Mouse (Mus musculus): ENCODE data around the gene Vdr. TPM values are rescaled to one million over a fixed set of nuclear protein-coding genes. Genes with fewer than 3 reads are reported as not detected.

Gene Vdr
- polyA plus RNA-seq, 1 experiment from 2014 or later, result 20.6 TPM

GRCm38 (mm10) chr15:97952137-97952888 lies 41.9 kb upstream of the Vdr start:
- Histone ChIP-seq H3K4me2 (ENCODE audit: low read length) (no peak overlapping the region), H3K27ac (no peak overlapping the region), H3K4me1 (replicated peaks; ENCODE audit: insufficient read depth, low read length) (no peaks in the 10 kb centered on the region; the same call in 1 of the 2 replicates), H3K4me3 (replicated peaks; ENCODE audit: low read depth, low read length) (no peak overlapping the region), H3K36me3 (ENCODE audit: insufficient read depth, low read length) (no peaks in the 10 kb centered on the region), H3K27me3 (ENCODE audit: insufficient read depth, low read length) (no peaks in the 10 kb centered on the region), H3K9ac (ENCODE audit: low read depth, low read length) (no peak overlapping the region), H3K9me3 (replicated peaks; ENCODE audit: low read length) (no peaks in the 10 kb centered on the region)
- WGBS, result 16% methylated on average over 16 of the region's 16 CpGs
- peak; percentile 99 for TF ChIP-seq CTCF (IDR thresholded peaks at IDR 0.05; ENCODE audit: low read depth)
- DNase-seq (ENCODE audit: low spot score), result peak; percentile 83
- peak; percentile 47; the same call in 1 of the 2 replicates for ATAC-seq (replicated peaks; ENCODE audit: low FRiP score, low read depth)

GRCm38 (mm10) chr15:97950240-97950639 lies 39.8 kb upstream of the Vdr start:
- H3K27ac ChIP-seq, result no peak overlapping the region
- no peak for ATAC-seq (replicated peaks; ENCODE audit: low FRiP score, low read depth)
- no peak overlapping the region for H3K4me2 ChIP-seq (ENCODE audit: low read length)
- no peak overlapping the region for H3K4me3 ChIP-seq (replicated peaks; ENCODE audit: low read depth, low read length)
- 35% methylated on average over 7 of the region's 7 CpGs for WGBS
- no peak overlapping the region for H3K9ac ChIP-seq (ENCODE audit: low read depth, low read length)
- no peaks in the 10 kb centered on the region for H3K9me3 ChIP-seq (replicated peaks; ENCODE audit: low read length)
- no peak for TF ChIP-seq CTCF (IDR thresholded peaks at IDR 0.05; ENCODE audit: low read depth)
- peak; percentile 55 for DNase-seq (ENCODE audit: low spot score)
- H3K27me3 ChIP-seq (ENCODE audit: insufficient read depth, low read length), result no peaks in the 10 kb centered on the region
- H3K36me3 ChIP-seq (ENCODE audit: insufficient read depth, low read length), result no peaks in the 10 kb centered on the region
- H3K4me1 ChIP-seq (replicated peaks; ENCODE audit: insufficient read depth, low read length), result no peaks in the 10 kb centered on the region; the same call in 1 of the 2 replicates

- no peaks in the 10 kb centered on the region for H3K9me3 ChIP-seq (replicated peaks; ENCODE audit: low read length)
- no peak overlapping the region for H3K9ac ChIP-seq (ENCODE audit: low read depth, low read length)
- no peaks in the 10 kb centered on the region for H3K36me3 ChIP-seq (ENCODE audit: insufficient read depth, low read length)
- TF ChIP-seq CTCF (IDR thresholded peaks at IDR 0.05; ENCODE audit: low read depth), result no peak
- no peak overlapping the region for H3K4me2 ChIP-seq (ENCODE audit: low read length)
- ATAC-seq (replicated peaks; ENCODE audit: low FRiP score, low read depth), result no peak
- no peaks in the 10 kb centered on the region for H3K27me3 ChIP-seq (ENCODE audit: insufficient read depth, low read length)
- DNase-seq (ENCODE audit: low spot score), result no peak
- WGBS, result 73% methylated on average over 3 of the region's 3 CpGs
- H3K4me1 ChIP-seq (replicated peaks; ENCODE audit: insufficient read depth, low read length), result no peaks in the 10 kb centered on the region; the same call in 1 of the 2 replicates
- no peak overlapping the region for H3K4me3 ChIP-seq (replicated peaks; ENCODE audit: low read depth, low read length)
- H3K27ac ChIP-seq, result no peak overlapping the region
Observed at GRCm38 (mm10) chr15:97949706-97950105, 39.3 kb upstream of the Vdr start.

GRCm38 (mm10) chr15:97948720-97949119 lies 38.3 kb upstream of the Vdr start:
- no peaks in the 10 kb centered on the region; the same call in 1 of the 2 replicates for H3K4me1 ChIP-seq (replicated peaks; ENCODE audit: insufficient read depth, low read length)
- no peaks in the 10 kb centered on the region for H3K36me3 ChIP-seq (ENCODE audit: insufficient read depth, low read length)
- no peak overlapping the region for H3K9ac ChIP-seq (ENCODE audit: low read depth, low read length)
- no peaks in the 10 kb centered on the region for H3K27me3 ChIP-seq (ENCODE audit: insufficient read depth, low read length)
- no peak overlapping the region for H3K27ac ChIP-seq
- H3K4me2 ChIP-seq (ENCODE audit: low read length), result no peak overlapping the region
- TF ChIP-seq CTCF (IDR thresholded peaks at IDR 0.05; ENCODE audit: low read depth), result no peak
- no peaks in the 10 kb centered on the region for H3K9me3 ChIP-seq (replicated peaks; ENCODE audit: low read length)
- WGBS, result 48% methylated on average over 7 of the region's 7 CpGs
- DNase-seq (ENCODE audit: low spot score), result no peak
- no peak for ATAC-seq (replicated peaks; ENCODE audit: low FRiP score, low read depth)
- H3K4me3 ChIP-seq (replicated peaks; ENCODE audit: low read depth, low read length), result no peak overlapping the region

GRCm38 (mm10) chr15:97945656-97946315 lies 35.4 kb upstream of the Vdr start:
- no peaks in the 10 kb centered on the region; the same call in 1 of the 2 replicates for H3K4me1 ChIP-seq (replicated peaks; ENCODE audit: insufficient read depth, low read length)
- no peaks in the 10 kb centered on the region for H3K27me3 ChIP-seq (ENCODE audit: insufficient read depth, low read length)
- DNase-seq (ENCODE audit: low spot score) (no peak), ATAC-seq (replicated peaks; ENCODE audit: low FRiP score, low read depth) (peak; percentile 22; the same call in 1 of the 2 replicates)
- no peaks in the 10 kb centered on the region for H3K9me3 ChIP-seq (replicated peaks; ENCODE audit: low read length)
- H3K9ac ChIP-seq (ENCODE audit: low read depth, low read length), result no peak overlapping the region
- 55% methylated on average over 10 of the region's 11 CpGs for WGBS
- H3K36me3 ChIP-seq (ENCODE audit: insufficient read depth, low read length), result no peaks in the 10 kb centered on the region
- no peak overlapping the region for H3K4me3 ChIP-seq (replicated peaks; ENCODE audit: low read depth, low read length)
- H3K4me2 ChIP-seq (ENCODE audit: low read length), result no peak overlapping the region
- 0 out of 2 replicates have a peak overlapping the region, but pooled peaks have one; percentile 37 for H3K27ac ChIP-seq
- TF ChIP-seq CTCF (IDR thresholded peaks at IDR 0.05; ENCODE audit: low read depth), result no peak

GRCm38 (mm10) chr15:97944919-97945574 lies 34.6 kb upstream of the Vdr start:
- no peaks in the 10 kb centered on the region for H3K36me3 ChIP-seq (ENCODE audit: insufficient read depth, low read length)
- peak overlapping the region; percentile 75 for H3K27ac ChIP-seq
- peak; percentile 66 for ATAC-seq (replicated peaks; ENCODE audit: low FRiP score, low read depth)
- no peak overlapping the region for H3K9ac ChIP-seq (ENCODE audit: low read depth, low read length)
- WGBS, result 24% methylated on average over 11 of the region's 11 CpGs
- H3K4me2 ChIP-seq (ENCODE audit: low read length), result no peak overlapping the region
- DNase-seq (ENCODE audit: low spot score), result peak; percentile 63
- TF ChIP-seq CTCF (IDR thresholded peaks at IDR 0.05; ENCODE audit: low read depth), result no peak
- no peak overlapping the region for H3K4me3 ChIP-seq (replicated peaks; ENCODE audit: low read depth, low read length)
- no peaks in the 10 kb centered on the region for H3K9me3 ChIP-seq (replicated peaks; ENCODE audit: low read length)
- H3K27me3 ChIP-seq (ENCODE audit: insufficient read depth, low read length), result no peaks in the 10 kb centered on the region
- no peaks in the 10 kb centered on the region; the same call in 1 of the 2 replicates for H3K4me1 ChIP-seq (replicated peaks; ENCODE audit: insufficient read depth, low read length)

Data from kidney, postnatal 0 days (tissue).